Mouse (Mus musculus): ENCODE measurements around the gene Nmd3.

- TF ChIP-seq GATA1 (IDR thresholded peaks at IDR 0.05; ENCODE audit: low read length) (no peak), TAL1 (IDR thresholded peaks at IDR 0.05; ENCODE audit: low read length) (no peak)
These were observed 542 bp downstream of the Nmd3 start for GRCm38 (mm10) chr3:69722187-69722867.
